Mouse (Mus musculus) megakaryocyte, embryonic 14.5 days (primary cell): ENCODE measurements around the gene Upf1.

Experiments
- FLI1 ChIP-seq: IDR thresholded peaks from 2 replicates; pipeline ENCODE4 v1.6.1; 2012; ENCODE audit warnings: low read length, inconsistent platforms, mixed read lengths
- GATA1 ChIP-seq: IDR thresholded peaks from 3 replicates; pipeline ENCODE4 v1.6.1; 2012; ENCODE audit warnings: mixed read lengths, low read length, inconsistent platforms, borderline replicate concordance

DNA sequence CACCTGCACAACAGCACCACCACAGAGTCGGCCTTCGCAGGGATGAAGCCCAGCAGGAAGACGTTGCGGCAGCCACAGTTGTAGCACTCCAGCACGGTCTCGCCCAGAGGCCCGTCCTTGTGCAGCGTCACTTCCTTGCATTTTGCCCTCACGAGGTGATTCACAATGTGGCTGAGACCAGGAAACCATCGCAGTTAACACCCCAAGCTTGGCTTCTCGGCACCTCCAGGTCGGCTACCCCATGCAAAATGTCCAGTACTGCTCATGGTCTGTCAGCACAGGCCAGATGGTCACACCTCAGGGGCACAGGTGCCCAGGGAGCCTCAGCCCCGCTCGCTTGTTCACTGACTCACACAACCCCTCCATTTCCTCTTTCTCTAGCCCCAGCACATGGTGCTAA lies 11.1 kb downstream of the Upf1 start:
- TF ChIP-seq GATA1, result no peak
- TF ChIP-seq FLI1, result no peak
